Mouse (Mus musculus): ENCODE data around the gene Sap30l. TPM values are rescaled to one million over a fixed set of nuclear protein-coding genes. Genes with fewer than 3 reads are reported as not detected.

The Sap30l gene
- polyA plus RNA-seq, 1 experiment: 19.8 TPM

- H3K36me3 ChIP-seq (ENCODE audit: control insufficient read depth, insufficient read depth, low read length, poor library complexity, severe bottlenecking): no peaks in the 10 kb centered on the region
- H3K4me3 ChIP-seq (ENCODE audit: low read depth, low read length): no peak overlapping the region
- H3K9ac ChIP-seq (ENCODE audit: low read depth, poor library complexity, severe bottlenecking): no peak overlapping the region
- peaks cover 2% of the 10 kb centered on the region for H3K4me1 ChIP-seq (ENCODE audit: control insufficient read depth, insufficient read depth, low read length)
- peaks cover 17% of the 10 kb centered on the region for H3K27me3 ChIP-seq (ENCODE audit: control insufficient read depth, insufficient read depth, low read length, poor library complexity, severe bottlenecking)
- no peaks in the 10 kb centered on the region for H3K9me3 ChIP-seq (replicated peaks; ENCODE audit: control insufficient read depth, insufficient read depth, low read length, poor library complexity, severe bottlenecking)
- TF ChIP-seq EP300 (IDR thresholded peaks at IDR 0.05; ENCODE audit: insufficient read depth, low read depth, low read length) (no peak), CTCF (IDR thresholded peaks at IDR 0.05; ENCODE audit: low read depth, low read length) (no peak), POLR2A (IDR thresholded peaks at IDR 0.05; ENCODE audit: insufficient read depth, low read length) (no peak)
- H3K27ac ChIP-seq (ENCODE audit: insufficient read depth, low read length): no peak overlapping the region
Observed at GRCm38 (mm10) chr11:57835931-57836330, 34.5 kb downstream of the Sap30l start.

GRCm38 (mm10) chr11:57836401-57836800, 35.0 kb downstream of the Sap30l start:
- no peaks in the 10 kb centered on the region for H3K4me1 ChIP-seq (ENCODE audit: control insufficient read depth, insufficient read depth, low read length)
- peaks cover 15% of the 10 kb centered on the region for H3K27me3 ChIP-seq (ENCODE audit: control insufficient read depth, insufficient read depth, low read length, poor library complexity, severe bottlenecking)
- no peak overlapping the region for H3K9ac ChIP-seq (ENCODE audit: low read depth, poor library complexity, severe bottlenecking)
- TF ChIP-seq POLR2A (IDR thresholded peaks at IDR 0.05; ENCODE audit: insufficient read depth, low read length) (no peak), CTCF (IDR thresholded peaks at IDR 0.05; ENCODE audit: low read depth, low read length) (no peak), EP300 (IDR thresholded peaks at IDR 0.05; ENCODE audit: insufficient read depth, low read depth, low read length) (no peak)
- no peak overlapping the region for H3K27ac ChIP-seq (ENCODE audit: insufficient read depth, low read length)
- H3K9me3 ChIP-seq (replicated peaks; ENCODE audit: control insufficient read depth, insufficient read depth, low read length, poor library complexity, severe bottlenecking): no peaks in the 10 kb centered on the region
- H3K36me3 ChIP-seq (ENCODE audit: control insufficient read depth, insufficient read depth, low read length, poor library complexity, severe bottlenecking): no peaks in the 10 kb centered on the region
- no peak overlapping the region for H3K4me3 ChIP-seq (ENCODE audit: low read depth, low read length)

GRCm38 (mm10) chr11:57836872-57837680, 35.6 kb downstream of the Sap30l start:
- peaks cover 13% of the 10 kb centered on the region for H3K27me3 ChIP-seq (ENCODE audit: control insufficient read depth, insufficient read depth, low read length, poor library complexity, severe bottlenecking)
- no peaks in the 10 kb centered on the region for H3K36me3 ChIP-seq (ENCODE audit: control insufficient read depth, insufficient read depth, low read length, poor library complexity, severe bottlenecking)
- peak overlapping the region; percentile 32 for H3K9ac ChIP-seq (ENCODE audit: low read depth, poor library complexity, severe bottlenecking)
- H3K4me1 ChIP-seq (ENCODE audit: control insufficient read depth, insufficient read depth, low read length): no peaks in the 10 kb centered on the region
- TF ChIP-seq CTCF (IDR thresholded peaks at IDR 0.05; ENCODE audit: low read depth, low read length) (no peak), POLR2A (IDR thresholded peaks at IDR 0.05; ENCODE audit: insufficient read depth, low read length) (no peak), EP300 (IDR thresholded peaks at IDR 0.05; ENCODE audit: insufficient read depth, low read depth, low read length) (no peak)
- H3K9me3 ChIP-seq (replicated peaks; ENCODE audit: control insufficient read depth, insufficient read depth, low read length, poor library complexity, severe bottlenecking): no peaks in the 10 kb centered on the region
- no peak overlapping the region; the same call in 1 of the 2 replicates for H3K4me3 ChIP-seq (ENCODE audit: low read depth, low read length)
- no peak overlapping the region for H3K27ac ChIP-seq (ENCODE audit: insufficient read depth, low read length)

GRCm38 (mm10) chr11:57837861-57838680, 36.6 kb downstream of the Sap30l start:
- H3K4me3 ChIP-seq (ENCODE audit: low read depth, low read length): no peak overlapping the region
- H3K27me3 ChIP-seq (ENCODE audit: control insufficient read depth, insufficient read depth, low read length, poor library complexity, severe bottlenecking): peaks cover 9% of the 10 kb centered on the region
- TF ChIP-seq EP300 (IDR thresholded peaks at IDR 0.05; ENCODE audit: insufficient read depth, low read depth, low read length) (no peak), POLR2A (IDR thresholded peaks at IDR 0.05; ENCODE audit: insufficient read depth, low read length) (no peak), CTCF (IDR thresholded peaks at IDR 0.05; ENCODE audit: low read depth, low read length) (no peak)
- no peaks in the 10 kb centered on the region for H3K4me1 ChIP-seq (ENCODE audit: control insufficient read depth, insufficient read depth, low read length)
- H3K27ac ChIP-seq (ENCODE audit: insufficient read depth, low read length): no peak overlapping the region
- no peaks in the 10 kb centered on the region for H3K36me3 ChIP-seq (ENCODE audit: control insufficient read depth, insufficient read depth, low read length, poor library complexity, severe bottlenecking)
- H3K9ac ChIP-seq (ENCODE audit: low read depth, poor library complexity, severe bottlenecking): no peak overlapping the region
- no peaks in the 10 kb centered on the region for H3K9me3 ChIP-seq (replicated peaks; ENCODE audit: control insufficient read depth, insufficient read depth, low read length, poor library complexity, severe bottlenecking)

- no peak overlapping the region for H3K9ac ChIP-seq (ENCODE audit: low read depth, poor library complexity, severe bottlenecking)
- TF ChIP-seq POLR2A (IDR thresholded peaks at IDR 0.05; ENCODE audit: insufficient read depth, low read length): no peak
- no peak for TF ChIP-seq EP300 (IDR thresholded peaks at IDR 0.05; ENCODE audit: insufficient read depth, low read depth, low read length)
- TF ChIP-seq CTCF (IDR thresholded peaks at IDR 0.05; ENCODE audit: low read depth, low read length): no peak
- H3K36me3 ChIP-seq (ENCODE audit: control insufficient read depth, insufficient read depth, low read length, poor library complexity, severe bottlenecking): no peaks in the 10 kb centered on the region
- H3K9me3 ChIP-seq (replicated peaks; ENCODE audit: control insufficient read depth, insufficient read depth, low read length, poor library complexity, severe bottlenecking): no peaks in the 10 kb centered on the region
- no peak overlapping the region for H3K27ac ChIP-seq (ENCODE audit: insufficient read depth, low read length)
- H3K4me3 ChIP-seq (ENCODE audit: low read depth, low read length): no peak overlapping the region
- peaks cover 2% of the 10 kb centered on the region for H3K27me3 ChIP-seq (ENCODE audit: control insufficient read depth, insufficient read depth, low read length, poor library complexity, severe bottlenecking)
- no peaks in the 10 kb centered on the region for H3K4me1 ChIP-seq (ENCODE audit: control insufficient read depth, insufficient read depth, low read length)
Observed at GRCm38 (mm10) chr11:57840986-57841385, 39.5 kb downstream of the Sap30l start.
